Mouse (Mus musculus) urinary bladder, adult 2 months (tissue): Measurements from ENCODE around the gene Ccdc97. TPM values are rescaled to one million over a fixed set of nuclear protein-coding genes. Genes with fewer than 3 reads are reported as not detected.
A peak's percentile ranks its signal among the peaks of the same experiment; 100 is the strongest.
"Not testable (repeated sequence)": the region's sequence is repeated elsewhere in the genome, so short reads cannot be mapped to it uniquely, and the experiment has no call there.

Experiments
- DNase-seq: peaks from one replicate; pipeline ENCODE4 v3.0.0; 2022; ENCODE audit warnings: low spot score
- polyA plus RNA-seq: library from polyadenylated mRNA; depleted of rRNA; stranded (reverse); fragments of >200 nt; gene quantifications from 2 replicates; pipeline ENCODE4 v1.2.3, GENCODE M21; 2012; rRNA removed

Ccdc97 gene
- 42.4 and 49.7 TPM in 2 replicates for polyA plus RNA-seq

- DNase-seq: peak; percentile 84
These were observed at the start of gene Ccdc97 for GRCm38 (mm10) chr7:25718788-25719417. Ccdc97 (minus strand) TSS chr7:25719088.

- DNase-seq: no peak
These were observed 49.3 kb upstream of the Ccdc97 start for GRCm38 (mm10) chr7:25768229-25768628.

GRCm38 (mm10) chr7:25766108-25766507, 47.2 kb upstream of the Ccdc97 start:
- DNase-seq: no peak

- no peak for DNase-seq
These were observed 45.3 kb upstream of the Ccdc97 start for GRCm38 (mm10) chr7:25764221-25764620.

GRCm38 (mm10) chr7:25763678-25764077, 44.8 kb upstream of the Ccdc97 start:
- no peak for DNase-seq

- DNase-seq: no peak
These were observed 42.5 kb upstream of the Ccdc97 start for GRCm38 (mm10) chr7:25761354-25761753.

GRCm38 (mm10) chr7:25756011-25756410, 37.1 kb upstream of the Ccdc97 start:
- DNase-seq: peak; percentile 71

GRCm38 (mm10) chr7:25755468-25755833, 36.6 kb upstream of the Ccdc97 start:
- DNase-seq: peak; percentile 34

GRCm38 (mm10) chr7:25754738-25755467, 36.0 kb upstream of the Ccdc97 start, which contains the start of gene Hnrnpul1:
Hnrnpul1 (minus strand) TSS chr7:25754757.
- peak; percentile 92 for DNase-seq

GRCm38 (mm10) chr7:25754439-25754737, 35.5 kb upstream of the Ccdc97 start:
- DNase-seq: no peak

- DNase-seq: no peak
These were observed 35.0 kb upstream of the Ccdc97 start for GRCm38 (mm10) chr7:25753643-25754438.

GRCm38 (mm10) chr7:25753076-25753475, 34.2 kb upstream of the Ccdc97 start:
- DNase-seq: no peak

GRCm38 (mm10) chr7:25746844-25747243, 28.0 kb upstream of the Ccdc97 start:
- DNase-seq: no peak

GRCm38 (mm10) chr7:25738277-25738676, 19.4 kb upstream of the Ccdc97 start:
- DNase-seq: no peak

GRCm38 (mm10) chr7:25736920-25737319, 18.0 kb upstream of the Ccdc97 start:
- DNase-seq: no peak

GRCm38 (mm10) chr7:25734991-25735390, 16.1 kb upstream of the Ccdc97 start:
- no peak for DNase-seq

GRCm38 (mm10) chr7:25731294-25732055, 12.6 kb upstream of the Ccdc97 start:
- no peak for DNase-seq

- DNase-seq: no peak
These were observed 11.0 kb upstream of the Ccdc97 start for GRCm38 (mm10) chr7:25729862-25730261.

- no peak for DNase-seq
These were observed 10.5 kb upstream of the Ccdc97 start for GRCm38 (mm10) chr7:25729396-25729795.

- no peak for DNase-seq
These were observed 8.9 kb upstream of the Ccdc97 start for GRCm38 (mm10) chr7:25727800-25728199.

GRCm38 (mm10) chr7:25725886-25726285, 7.0 kb upstream of the Ccdc97 start:
- no peak for DNase-seq

GRCm38 (mm10) chr7:25721776-25722175, 2.9 kb upstream of the Ccdc97 start:
- not testable (repeated sequence) for DNase-seq
